Mouse (Mus musculus) left cerebral cortex, postnatal 25 days (tissue): ENCODE results near the gene 4931428L18Rik. TPM values are rescaled to one million over a fixed set of nuclear protein-coding genes. Genes with fewer than 3 reads are reported as not detected.

ENCODE experiments used
- DNase-seq, 2 experiments: peaks; one replicate each; pipeline ENCODE4 v3.0.0; 2022; ENCODE audit warnings: low spot score in 2 of 2, mixed read lengths in 1 of 2
- intact Hi-C: fragments of 180-260 bp; cut with DNase I; formaldehyde crosslinking; loops from one replicate; pipeline ENCODE4 v1.15.1; 2025
- total RNA-seq, 2 experiments: library from RNA; stranded (reverse); gene quantifications; 2 replicates each; pipeline ENCODE4 v1.2.3; 2021

Gene 4931428L18Rik
- total RNA-seq, 2 experiments from 2014 or later = not detected

DNA sequence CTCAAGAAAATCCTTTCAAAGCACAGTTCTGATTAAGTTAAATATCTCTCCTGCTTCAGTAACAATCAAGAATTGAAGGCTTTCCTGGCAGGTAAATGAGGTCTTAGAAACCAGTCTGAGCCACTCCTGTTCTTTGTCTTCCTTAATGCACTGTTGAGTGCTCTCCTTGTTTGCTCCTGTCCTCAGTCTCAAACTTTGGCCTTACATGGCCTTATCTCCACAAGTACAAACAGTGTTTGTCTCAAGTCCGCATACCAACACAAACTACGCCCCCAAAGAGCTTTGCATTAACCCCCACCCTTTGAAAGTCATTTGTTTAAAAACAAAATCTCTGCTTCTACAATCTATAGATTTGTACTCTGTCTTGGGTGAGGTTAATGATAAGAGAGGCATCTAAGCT is 66.3 kb downstream of the 4931428L18Rik start:
- DNase-seq = no peak
- intact Hi-C loops = no loop called here

- intact Hi-C loops = loop anchor here (1.0 to 5.0 kb wide), 3 partner anchors 204 to 452 kb away; no protein-coding TSS in a partner anchor
- DNase-seq = peak; percentile 68 to 79
Measured at GRCm38 (mm10) chr1:31153793-31154349, 68.6 kb downstream of the 4931428L18Rik start.

DNA sequence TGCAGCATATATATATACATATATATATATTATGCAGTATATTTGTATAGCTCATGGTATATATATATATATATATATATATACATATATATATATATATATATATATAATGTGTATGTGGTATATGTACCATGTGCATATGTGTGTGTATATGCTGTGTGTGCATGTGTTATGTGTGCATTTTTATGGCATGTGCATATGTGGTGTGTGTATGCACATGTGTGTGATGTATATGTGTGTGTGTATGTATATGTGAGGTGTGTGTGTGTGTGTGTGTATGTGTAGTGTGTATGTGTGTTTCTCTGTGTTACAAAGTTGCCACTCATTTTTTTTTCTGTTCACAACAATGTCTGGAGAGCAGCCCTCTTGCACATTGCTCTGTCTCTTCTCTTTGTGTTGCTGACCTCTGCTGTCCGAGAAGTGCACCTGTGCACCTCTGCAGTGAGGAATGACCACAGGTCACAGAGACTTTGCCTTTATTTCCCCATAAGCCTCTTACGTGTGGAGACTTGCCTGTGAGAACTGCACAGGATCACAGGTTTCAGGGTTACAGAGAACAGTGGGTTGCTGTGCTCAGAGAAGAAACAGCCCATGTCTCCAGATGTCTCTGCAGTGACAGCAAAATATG is 69.6 kb downstream of the 4931428L18Rik start:
- intact Hi-C loops = loop anchor here (5.0 kb wide), 2 partner anchors 376 to 451 kb away; no protein-coding TSS in a partner anchor
- no peak for DNase-seq

GRCm38 (mm10) chr1:31150546-31150945 is 71.9 kb downstream of the 4931428L18Rik start:
- intact Hi-C loops = loop anchor here (5.0 kb wide), 2 partner anchors 373 to 448 kb away; no protein-coding TSS in a partner anchor

DNA sequence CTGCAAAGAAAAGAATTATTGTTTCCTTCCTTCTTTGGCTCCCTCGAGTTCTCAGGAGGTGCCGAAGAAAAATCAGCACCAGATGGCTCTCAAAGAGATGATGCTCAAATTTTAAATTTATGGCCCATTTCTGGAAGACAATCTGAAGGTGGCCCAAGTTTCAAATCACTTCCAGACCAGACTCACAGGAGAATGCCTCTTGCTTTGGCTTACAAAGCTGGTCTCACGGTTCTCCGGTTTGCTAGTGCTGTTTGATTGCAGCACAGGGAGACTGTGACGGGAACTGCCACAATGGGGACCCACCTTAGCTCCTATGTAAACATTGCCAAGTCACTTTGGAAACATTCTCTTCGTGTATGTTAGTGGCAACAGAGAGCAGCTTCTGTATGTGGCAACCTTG is 72.8 kb downstream of the 4931428L18Rik start:
- DNase-seq = peak in 1 of 2 experiments; percentile 35
- intact Hi-C loops = loop anchor here (5.0 kb wide), 2 partner anchors 372 to 447 kb away; no protein-coding TSS in a partner anchor

More at GRCm38 (mm10) chr1:31150546-31150945, 71.9 kb downstream of the 4931428L18Rik start:
- no peak for DNase-seq

DNA sequence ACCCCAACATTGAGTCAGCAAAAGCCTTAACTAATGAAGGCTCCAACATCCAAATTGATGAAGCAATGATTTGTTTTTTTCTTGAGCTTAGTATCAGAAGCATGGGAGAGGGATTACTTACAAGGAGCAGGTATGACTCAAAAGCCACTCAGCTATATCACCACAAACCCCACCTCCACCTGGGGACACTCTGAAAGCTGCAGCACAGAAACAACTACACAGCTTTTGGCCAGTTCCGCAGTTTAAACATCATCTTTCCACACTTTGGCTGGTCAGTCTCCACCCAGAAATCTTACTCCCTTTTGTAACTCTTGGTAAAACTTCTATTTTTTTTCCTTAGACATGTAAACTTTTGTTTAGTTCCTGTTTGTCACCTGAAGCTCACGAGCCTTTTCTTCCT is 78.9 kb downstream of the 4931428L18Rik start:
- no peak for DNase-seq
- intact Hi-C loops = no loop called here

DNA sequence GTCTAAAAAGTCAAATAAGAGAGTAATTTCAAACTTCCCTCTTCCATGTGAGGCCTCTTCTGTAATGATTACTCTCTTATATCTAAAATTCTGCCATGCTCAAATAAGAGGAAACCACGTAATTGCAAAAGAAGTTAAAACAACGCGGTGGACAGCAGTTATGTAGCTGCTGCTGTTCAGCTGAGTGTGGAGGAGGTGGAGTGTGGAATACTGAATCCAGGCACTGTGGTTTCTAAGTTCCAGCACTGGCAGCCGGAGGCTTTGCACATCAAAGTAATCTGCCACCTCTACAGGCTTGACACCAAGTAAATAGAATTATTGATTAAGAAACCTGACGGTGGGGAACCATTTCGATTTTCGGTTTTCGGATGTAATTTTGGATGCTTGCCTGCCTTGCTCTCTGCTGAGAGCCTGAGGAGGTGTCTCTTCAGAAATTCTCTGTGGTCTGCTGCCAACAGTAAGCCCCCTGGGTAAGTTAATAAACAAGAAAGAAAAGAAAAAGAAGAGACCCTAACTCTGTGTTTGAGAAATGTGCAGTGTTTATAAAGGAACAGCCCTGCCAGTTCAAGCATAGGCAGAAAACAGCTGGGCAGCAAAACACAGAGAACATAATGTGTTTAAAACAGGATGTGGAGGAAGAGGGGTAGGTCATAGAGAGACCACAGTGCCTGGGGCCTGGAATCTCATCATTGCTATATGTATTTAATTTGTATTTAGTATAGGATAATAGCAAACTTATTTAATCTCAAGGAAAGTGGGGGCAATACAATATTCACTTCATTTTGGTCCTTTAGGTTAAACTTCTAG is 80.0 kb downstream of the 4931428L18Rik start:
- intact Hi-C loops = no loop called here
- DNase-seq = peak in 1 of 2 experiments; percentile 37

- DNase-seq = no peak
- intact Hi-C loops = no loop called here
Measured at GRCm38 (mm10) chr1:31138387-31138786, 84.1 kb downstream of the 4931428L18Rik start.

- no peak for DNase-seq
- intact Hi-C loops = no loop called here
Measured at GRCm38 (mm10) chr1:31113466-31113865, 109.0 kb downstream of the 4931428L18Rik start.

GRCm38 (mm10) chr1:31107961-31108360 is 114.5 kb downstream of the 4931428L18Rik start:
- intact Hi-C loops = no loop called here
- DNase-seq = no peak

- intact Hi-C loops = no loop called here
- peak; percentile 4 to 7 for DNase-seq
Measured at GRCm38 (mm10) chr1:31102863-31103657, 119.4 kb downstream of the 4931428L18Rik start.

DNA sequence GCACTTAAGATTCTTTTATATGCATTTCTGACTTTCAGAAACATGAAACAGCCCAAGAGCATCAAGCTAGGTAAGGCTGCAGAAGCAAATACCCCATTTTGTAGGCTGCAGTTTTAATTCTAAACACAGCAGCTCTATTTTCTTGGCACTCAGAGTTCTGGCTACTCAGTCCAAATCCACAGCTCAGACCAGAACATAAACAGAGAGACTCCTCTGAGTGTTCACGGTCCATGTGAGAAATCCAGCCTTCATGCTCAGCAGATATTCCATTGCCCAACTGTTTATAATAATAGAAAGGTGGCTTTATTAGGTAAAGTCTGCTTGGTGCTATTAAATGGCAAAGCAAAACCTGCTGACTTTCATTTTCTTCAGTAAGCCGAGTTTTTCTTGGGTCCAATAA is 120.2 kb downstream of the 4931428L18Rik start:
- no peak for DNase-seq
- intact Hi-C loops = no loop called here

DNA sequence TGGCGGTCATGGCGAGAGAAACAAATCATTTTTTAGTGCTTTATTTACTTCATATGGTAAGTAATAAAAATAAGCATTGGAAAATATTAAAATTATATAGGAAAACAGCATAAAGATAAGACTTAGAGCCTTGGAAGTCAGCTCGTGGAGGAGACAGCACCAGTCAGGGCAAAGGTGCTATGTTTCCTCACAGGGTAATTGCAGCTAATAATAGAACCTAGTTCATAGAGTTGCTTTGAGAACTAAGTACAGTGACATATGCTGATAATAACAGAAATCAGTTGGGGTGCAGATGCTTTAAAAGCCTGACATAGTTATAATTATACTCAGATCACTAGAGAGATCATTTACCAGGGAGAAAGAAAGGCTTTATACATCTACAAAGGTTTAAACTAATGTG is 125.3 kb downstream of the 4931428L18Rik start:
- intact Hi-C loops = no loop called here
- DNase-seq = no peak

DNA sequence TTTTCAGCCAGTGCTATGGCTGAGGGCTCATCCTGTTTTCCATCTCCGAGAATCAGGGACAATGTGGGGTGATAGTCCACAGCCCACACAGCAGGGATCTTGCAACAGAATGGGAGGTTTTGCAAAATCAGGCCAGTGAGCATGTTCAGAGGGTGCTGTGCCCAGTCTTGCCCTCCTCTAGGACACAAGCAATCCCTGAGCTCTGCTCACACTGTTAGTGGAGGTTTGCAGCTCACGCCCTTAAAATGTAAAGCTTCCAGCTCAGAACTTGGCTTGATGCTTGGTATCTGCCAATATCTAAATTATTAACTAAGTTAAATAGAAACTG is 126.1 kb downstream of the 4931428L18Rik start:
- DNase-seq = no peak
- intact Hi-C loops = no loop called here

DNA sequence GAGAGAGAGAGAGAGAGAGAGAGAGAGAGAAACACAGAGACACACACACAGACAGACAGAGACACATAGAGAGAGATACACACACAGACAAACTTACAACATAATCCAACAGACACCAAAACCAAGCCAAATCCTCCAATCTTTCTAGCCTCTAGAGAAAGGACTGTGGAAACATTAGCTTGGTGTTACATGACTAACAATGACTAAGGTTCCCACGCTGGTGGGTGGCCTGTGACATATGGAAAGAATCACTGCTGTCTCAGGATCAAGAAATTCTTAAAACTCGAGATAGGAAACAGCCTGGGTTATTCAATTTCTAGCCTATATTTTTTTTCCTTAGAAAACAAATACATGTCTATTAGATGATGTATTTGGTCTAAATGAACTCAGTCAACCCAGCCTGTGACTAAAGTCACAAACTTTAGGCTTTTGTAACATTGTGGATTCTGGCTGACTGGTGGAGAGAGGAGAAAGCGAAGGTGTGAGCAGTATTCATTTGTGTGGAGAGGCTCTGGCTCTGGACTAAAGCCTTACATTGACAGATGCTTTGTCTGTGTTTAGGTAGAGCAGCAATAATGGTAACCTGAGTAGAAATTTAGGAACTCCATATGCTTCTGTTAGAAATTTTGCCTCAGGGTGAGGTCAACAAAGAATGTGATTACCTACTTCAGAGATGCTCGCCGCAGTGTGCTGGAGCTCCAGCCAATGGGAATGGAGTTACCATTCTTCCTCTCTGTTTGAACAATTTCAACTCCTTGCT is 126.6 kb downstream of the 4931428L18Rik start:
- intact Hi-C loops = no loop called here
- DNase-seq = peak in 1 of 2 experiments; percentile 79

DNA sequence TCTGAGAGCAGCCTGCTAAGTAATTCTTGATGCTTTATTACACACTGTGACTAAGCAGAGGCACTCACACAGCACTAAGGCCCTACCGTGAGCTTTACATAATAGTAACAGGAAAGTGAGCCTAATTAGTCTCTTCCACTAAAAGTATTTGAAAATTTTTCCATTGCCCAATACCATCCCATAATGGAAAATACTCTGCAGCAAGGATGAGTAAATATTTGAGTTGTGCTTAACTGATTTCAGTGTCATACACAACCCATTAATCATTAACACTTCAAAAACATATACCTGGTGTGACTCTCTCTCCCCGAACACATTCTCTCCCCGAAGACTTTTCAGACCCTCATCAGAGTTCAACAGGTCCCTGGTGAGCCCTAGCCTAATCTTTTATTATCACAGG is 127.7 kb downstream of the 4931428L18Rik start:
- intact Hi-C loops = no loop called here
- DNase-seq = no peak

GRCm38 (mm10) chr1:31093939-31094338 is 128.5 kb downstream of the 4931428L18Rik start:
- intact Hi-C loops = no loop called here

DNA sequence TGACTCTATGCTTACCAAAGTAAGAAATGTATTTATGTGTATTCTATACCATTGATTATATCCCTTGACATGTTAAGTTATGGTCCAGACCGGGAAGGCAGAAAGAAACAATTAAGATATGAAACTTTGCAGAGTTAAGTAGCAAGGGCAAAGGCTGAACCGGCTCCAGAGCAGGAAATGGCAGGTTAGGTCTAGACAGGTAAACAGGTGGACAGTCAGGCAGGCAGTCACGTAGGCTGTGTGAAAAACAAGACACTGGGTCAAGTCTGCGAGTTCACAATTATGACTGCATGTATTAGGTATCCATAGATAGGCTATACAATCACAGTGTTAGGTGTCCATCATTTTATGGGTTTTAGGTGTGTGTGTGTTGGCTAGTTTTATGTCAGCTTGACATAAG is 133.8 kb downstream of the 4931428L18Rik start:
- DNase-seq = no peak

More at GRCm38 (mm10) chr1:31093939-31094338, 128.5 kb downstream of the 4931428L18Rik start:
- DNase-seq = no peak

More for the DNA sequence above, 133.8 kb downstream of the 4931428L18Rik start:
- intact Hi-C loops = no loop called here
